Mouse (Mus musculus): Measurements from ENCODE around the gene Tgfa.

DNA sequence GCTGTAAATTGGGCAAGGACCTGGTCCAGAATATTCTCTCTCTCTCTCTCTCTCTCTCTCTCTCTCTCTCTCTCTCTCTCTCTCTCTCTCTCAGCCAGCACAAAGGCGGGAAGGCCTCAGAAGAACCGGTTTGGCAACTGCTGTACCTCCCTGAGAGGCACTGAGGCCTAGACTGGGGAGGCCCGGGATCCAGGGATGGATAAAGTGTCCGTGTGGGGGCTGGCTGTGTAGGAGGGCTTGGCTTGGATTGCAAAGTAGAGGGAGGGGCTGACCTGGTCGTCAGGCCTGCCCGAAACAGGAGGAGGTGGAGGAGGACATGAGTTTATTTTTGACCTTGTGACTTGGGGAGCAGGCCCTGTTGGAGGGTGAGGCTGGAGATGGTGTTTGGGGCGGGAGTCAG, 27.4 kb downstream of the Tgfa start:
- no peak for TF ChIP-seq RCOR1 (IDR thresholded peaks at IDR 0.05; ENCODE audit: low read depth, low read length)
- no peak for TF ChIP-seq TBP (IDR thresholded peaks at IDR 0.05; ENCODE audit: low read depth, low read length)
- TF ChIP-seq CTCF (IDR thresholded peaks at IDR 0.05 in 2 of 3, conservative IDR thresholded peaks at IDR 0.05 in 1 of 3; ENCODE audit: control insufficient read depth in 1 of 3, insufficient read depth in 1 of 3, low read depth in 2 of 3, low read length in 3 of 3, poor library complexity in 1 of 3, severe bottlenecking in 1 of 3): no peak
- TF ChIP-seq ZKSCAN1 (IDR thresholded peaks at IDR 0.05; ENCODE audit: low read depth, low read length): no peak
- no peak for TF ChIP-seq POLR2A (IDR thresholded peaks at IDR 0.05; ENCODE audit: control insufficient read depth in 1 of 2, insufficient read depth in 1 of 2, low read depth in 1 of 2, low read length in 2 of 2, poor library complexity in 1 of 2)
- TF ChIP-seq SMC3 (IDR thresholded peaks at IDR 0.05; ENCODE audit: low read depth, low read length): no peak
- no peak for TF ChIP-seq CHD1 (IDR thresholded peaks at IDR 0.05; ENCODE audit: low read depth, low read length)
- no peak for TF ChIP-seq MYB (IDR thresholded peaks at IDR 0.05; ENCODE audit: low read depth, low read length)
- no peak for TF ChIP-seq HCFC1 (IDR thresholded peaks at IDR 0.05; ENCODE audit: low read depth, low read length)
- no peak for TF ChIP-seq GATA1 (IDR thresholded peaks at IDR 0.05; ENCODE audit: low read depth, low read length)
- TF ChIP-seq EP300 (IDR thresholded peaks at IDR 0.05; ENCODE audit: low read depth in 1 of 2, low read length in 2 of 2): no peak
- TF ChIP-seq MYC (IDR thresholded peaks at IDR 0.05; ENCODE audit: low read depth, low read length): no peak
- TF ChIP-seq POLR2AphosphoS5 (IDR thresholded peaks at IDR 0.05; ENCODE audit: borderline replicate concordance, low read depth, low read length): no peak

All from MEL (cell line).